In the genomic region with DNA sequence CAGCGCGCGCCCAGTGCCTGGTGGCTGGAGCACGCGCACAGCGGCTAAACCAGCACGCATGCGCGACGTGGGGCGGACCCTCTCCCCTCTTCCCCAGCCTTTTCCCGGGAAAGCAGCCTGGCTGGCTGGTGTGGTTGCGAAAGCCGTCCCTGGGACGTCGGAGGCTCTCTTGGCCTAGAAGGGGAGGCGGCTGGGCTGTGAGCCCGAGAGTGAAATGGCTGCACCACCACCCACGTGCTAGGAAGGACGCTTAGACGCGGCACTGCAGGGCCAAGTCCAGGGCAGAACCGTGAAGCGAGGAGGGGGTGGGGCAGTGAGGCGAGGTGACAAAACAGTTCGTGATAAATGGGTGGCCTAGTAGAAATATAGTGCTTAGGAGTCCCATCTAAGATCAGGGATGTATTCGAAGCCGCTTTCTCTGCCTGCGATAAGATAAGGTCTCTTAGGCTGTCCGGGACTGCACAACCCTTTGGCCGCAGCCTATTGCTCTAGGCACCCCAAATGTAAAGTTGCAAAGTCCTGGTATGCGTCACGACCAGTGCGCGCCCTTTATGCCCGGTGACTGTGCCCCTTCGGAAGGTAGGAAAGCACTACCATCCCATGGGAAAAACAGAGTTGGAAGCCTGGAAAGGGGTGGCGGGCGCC, we compare ENCODE assay signal across 9 mouse cellular contexts. TPM values are rescaled to one million over a fixed set of nuclear protein-coding genes. Genes with fewer than 3 reads are reported as not detected.
DNase-seq lines count a peak whose midpoint lies in the region; ATAC-seq and TF ChIP-seq lines count a peak whose summit lies in the region.
"Had no signal": no experiment of that assay in that cellular context is flagged by ENCODE, and none has a peak within 500 bp of the region (broad histone marks: within the 10 kb centered on the region; RNA-seq: fewer than 3 reads in every experiment).

No protein-coding gene starts in this region.

- 0 out of 2 replicates have a peak overlapping the region, but pooled peaks have one; percentile 13 for H3K9ac ChIP-seq in stomach, postnatal 0 days (ENCODE audit: low read length)

- H3K9me3 ChIP-seq in megakaryocyte, embryonic 14.5 days, result 0 out of 2 replicates have a peak, but pooled peaks cover 3% of the 10 kb centered on the region
- no peaks in the 10 kb centered on the region for H3K9me3 ChIP-seq in stomach, postnatal 0 days (ENCODE audit: control insufficient read depth, low read length)

- TF ChIP-seq CTCF in layer of hippocampus, adult 2 months (conservative IDR thresholded peaks at IDR 0.05), result no peak
- no peak for TF ChIP-seq CTCF in stomach, postnatal 0 days (IDR thresholded peaks at IDR 0.05; ENCODE audit: low read depth)

- TF ChIP-seq EP300 in stomach, postnatal 0 days (optimal IDR thresholded peaks at IDR 0.05), result no peak

- H3K4me1 ChIP-seq in megakaryocyte, embryonic 14.5 days, result peaks cover 73% of the 10 kb centered on the region
- H3K4me1 ChIP-seq in stomach, postnatal 0 days (replicated peaks; ENCODE audit: control insufficient read depth, insufficient read depth), result peaks cover 2% of the 10 kb centered on the region; the same call in 1 of the 2 replicates

- peaks cover 100% of the 10 kb centered on the region for H3K27me3 ChIP-seq in megakaryocyte, embryonic 14.5 days (replicated peaks)
- H3K27me3 ChIP-seq in stomach, postnatal 0 days (ENCODE audit: control insufficient read depth, insufficient read depth, low read length), result peaks cover 45% of the 10 kb centered on the region; the same call in 1 of the 2 replicates

- intact Hi-C loops in heart, postnatal 14 days (cut with DNase I), result no loop called here

- H3K27ac ChIP-seq in layer of hippocampus, adult 2 months, result no peak overlapping the region
- no peak overlapping the region for H3K27ac ChIP-seq in stomach, postnatal 0 days (replicated peaks)

- WGBS in stomach, postnatal 0 days, result 2% methylated on average over 39 of the region's 39 CpGs

- no peak for DNase-seq in layer of hippocampus, adult 2 months (ENCODE audit: low spot score in 2 of 2)
- no peak for DNase-seq in layer of hippocampus, adult 9-10 months (ENCODE audit: low spot score)
- DNase-seq in embryo, embryonic 11 days, result peak; percentile 88
- DNase-seq in heart, postnatal 14 days, result peak; percentile 70 to 83
- DNase-seq in kidney, postnatal 25 days, result peak; percentile 78 to 92
- no peak for DNase-seq in stomach, postnatal 0 days (ENCODE audit: low spot score)

- ATAC-seq in stomach, postnatal 0 days (ENCODE audit: low FRiP score, low TSS enrichment), result peak; percentile 53; the same call in 1 of the 2 replicates
- ATAC-seq in megakaryocyte-erythroid progenitor cell, adult 5-6 weeks (replicated peaks; ENCODE audit: low FRiP score, low TSS enrichment, poor library complexity, severe bottlenecking), result no peak

- H3K36me3 ChIP-seq in megakaryocyte, embryonic 14.5 days (replicated peaks; ENCODE audit: low read length), result no peaks in the 10 kb centered on the region
- no peaks in the 10 kb centered on the region for H3K36me3 ChIP-seq in stomach, postnatal 0 days (ENCODE audit: control insufficient read depth, insufficient read depth, low read length)

- H3K4me3 ChIP-seq in layer of hippocampus, adult 2 months, result peak overlapping the region; percentile 29; the same call in 1 of the 2 replicates
- peak overlapping the region; percentile 82 for H3K4me3 ChIP-seq in megakaryocyte, embryonic 14.5 days (replicated peaks)
- H3K4me3 ChIP-seq in stomach, postnatal 0 days (ENCODE audit: low read depth, low read length), result peak overlapping the region; percentile 10; the same call in 1 of the 2 replicates

- peak overlapping the region; percentile 36 for H3K4me2 ChIP-seq in stomach, postnatal 0 days (replicated peaks; ENCODE audit: low read depth)

RNA-seq across cellular contexts. Expression of gene Cbx8, which starts 6.0 kb away (rescaled TPM):
- total RNA-seq in layer of hippocampus, adult 2 months (2021), result 10 to 100 TPM; 10.2 to 11.3 TPM
- 1 to 10 TPM; 6.0 to 6.1 TPM for total RNA-seq in heart, postnatal 14 days (2021)
- polyA plus RNA-seq in megakaryocyte, embryonic 14.5 days (2012; ENCODE audit: insufficient read depth, low replicate concordance), result 2.7 and 7.4 TPM in 2 replicates
- polyA plus RNA-seq in stomach, postnatal 0 days (2015; fragmentation: Nextera tagmentation; extraction: Ambion mirVana), result 4.6 and 5.1 TPM in 2 replicates
- total RNA-seq in megakaryocyte-erythroid progenitor cell, adult 5-6 weeks (2014; fragmentation: Nextera tagmentation), result 1.3 and 2.2 TPM in 2 replicates
- total RNA-seq in megakaryocyte-erythroid progenitor cell, adult 5-6 weeks (2017), result 0.70 and 1.2 TPM in 2 replicates

RNA-seq across cellular contexts. Expression of gene Cbx2, which starts 24.0 kb away (rescaled TPM):
- total RNA-seq in layer of hippocampus, adult 2 months (2021), result 1 to 10 TPM; 2.9 to 3.1 TPM
- total RNA-seq in heart, postnatal 14 days (2021), result 1 to 10 TPM; 5.0 to 5.3 TPM
- 0.46 TPM in 1 of 2 replicates, not detected in the other for polyA plus RNA-seq in megakaryocyte, embryonic 14.5 days (2012; ENCODE audit: insufficient read depth, low replicate concordance)
- 5.1 and 5.3 TPM in 2 replicates for polyA plus RNA-seq in stomach, postnatal 0 days (2015; fragmentation: Nextera tagmentation; extraction: Ambion mirVana)
- 9.7 and 10.4 TPM in 2 replicates for total RNA-seq in megakaryocyte-erythroid progenitor cell, adult 5-6 weeks (2014; fragmentation: Nextera tagmentation)
- 6.2 and 6.4 TPM in 2 replicates for total RNA-seq in megakaryocyte-erythroid progenitor cell, adult 5-6 weeks (2017)

RNA-seq across cellular contexts. Expression of gene Cbx4, which starts 39.3 kb away (rescaled TPM):
- 10 to 100 TPM; 53.7 to 60.4 TPM for total RNA-seq in layer of hippocampus, adult 2 months (2021)
- total RNA-seq in heart, postnatal 14 days (2021), result 10 to 100 TPM; 15.2 to 17.8 TPM
- 49.2 and 111 TPM in 2 replicates for polyA plus RNA-seq in megakaryocyte, embryonic 14.5 days (2012; ENCODE audit: insufficient read depth, low replicate concordance)
- 9.6 and 11.2 TPM in 2 replicates for polyA plus RNA-seq in stomach, postnatal 0 days (2015; fragmentation: Nextera tagmentation; extraction: Ambion mirVana)
- total RNA-seq in megakaryocyte-erythroid progenitor cell, adult 5-6 weeks (2014; fragmentation: Nextera tagmentation), result 5.2 and 5.4 TPM in 2 replicates
- 3.9 and 11.6 TPM in 2 replicates for total RNA-seq in megakaryocyte-erythroid progenitor cell, adult 5-6 weeks (2017)

RNA-seq across cellular contexts. Expression of gene Enpp7, which starts 58.7 kb away (rescaled TPM):
- total RNA-seq in layer of hippocampus, adult 2 months (2021), result not detected
- not detected for total RNA-seq in heart, postnatal 14 days (2021)
- polyA plus RNA-seq in megakaryocyte, embryonic 14.5 days (2012; ENCODE audit: insufficient read depth, low replicate concordance), result not detected in 2 replicates
- not detected in 2 replicates for polyA plus RNA-seq in stomach, postnatal 0 days (2015; fragmentation: Nextera tagmentation; extraction: Ambion mirVana)
- total RNA-seq in megakaryocyte-erythroid progenitor cell, adult 5-6 weeks (2014; fragmentation: Nextera tagmentation), result not detected in 2 replicates
- not detected in 2 replicates for total RNA-seq in megakaryocyte-erythroid progenitor cell, adult 5-6 weeks (2017)
- total RNA-seq: MEL had no signal

Comparison
In these comparisons a context has a peak if more than half of its experiments do, and no peak if none do; other contexts are left out.
1. DNase-seq: peak in embryo, embryonic 11 days (single experiment), heart, postnatal 14 days (2 of 2) and kidney, postnatal 25 days (2 of 2); none in layer of hippocampus, adult 2 months (0 of 2), layer of hippocampus, adult 9-10 months (single experiment) and stomach, postnatal 0 days (single experiment).
2. H3K4me3 ChIP-seq: peak in every context shown above with its lines; median percentile 82 in megakaryocyte, embryonic 14.5 days; 29 in layer of hippocampus, adult 2 months; 10 in stomach, postnatal 0 days.